Mouse (Mus musculus) mouse embryonic stem cell (cell line): ENCODE measurements at regions not wholly inside any gene's neighbourhood (a gene's known extent, or its start where the extent isn't known, plus 50 kb on each side); places are given as distances from the start of the nearest gene placed in this dataset.

Experiments
- in situ Hi-C, 2 experiments: fragments of 300-500 bp; cut with MboI; formaldehyde crosslinking; loops; 1 replicate in 1 of 2; 3 replicates in 1 of 2; pipeline ENCODE4 v1.14.3; 2019 to 2020; ENCODE audit warnings: low sequenced_read_pairs in 2 of 2, low pct_unique_long_range_greater_than_20kb in 1 of 2, mixed read lengths in 1 of 2; ENCODE audit not compliant: unreplicated experiment in 1 of 2

DNA sequence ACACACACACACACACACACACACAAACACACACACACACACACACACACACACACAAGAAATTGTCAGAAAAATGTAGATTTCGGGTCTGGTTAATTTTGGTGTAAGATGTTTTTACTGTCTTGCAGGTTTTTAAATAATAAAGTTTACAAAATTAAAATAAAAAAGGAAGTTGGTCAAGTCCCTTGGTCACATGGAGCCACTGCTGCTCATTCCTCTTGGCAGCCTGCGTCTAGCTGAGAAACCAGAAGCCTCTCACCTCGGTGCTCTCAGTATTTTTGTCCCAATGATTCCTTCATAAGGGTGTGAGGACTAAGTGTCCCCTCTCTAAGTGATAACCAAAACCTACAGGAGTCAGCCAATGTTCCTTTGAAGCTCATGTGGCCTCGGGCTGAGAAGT, 76.8 kb upstream of the Smg1 start:
- in situ Hi-C loops: no loop called here

DNA sequence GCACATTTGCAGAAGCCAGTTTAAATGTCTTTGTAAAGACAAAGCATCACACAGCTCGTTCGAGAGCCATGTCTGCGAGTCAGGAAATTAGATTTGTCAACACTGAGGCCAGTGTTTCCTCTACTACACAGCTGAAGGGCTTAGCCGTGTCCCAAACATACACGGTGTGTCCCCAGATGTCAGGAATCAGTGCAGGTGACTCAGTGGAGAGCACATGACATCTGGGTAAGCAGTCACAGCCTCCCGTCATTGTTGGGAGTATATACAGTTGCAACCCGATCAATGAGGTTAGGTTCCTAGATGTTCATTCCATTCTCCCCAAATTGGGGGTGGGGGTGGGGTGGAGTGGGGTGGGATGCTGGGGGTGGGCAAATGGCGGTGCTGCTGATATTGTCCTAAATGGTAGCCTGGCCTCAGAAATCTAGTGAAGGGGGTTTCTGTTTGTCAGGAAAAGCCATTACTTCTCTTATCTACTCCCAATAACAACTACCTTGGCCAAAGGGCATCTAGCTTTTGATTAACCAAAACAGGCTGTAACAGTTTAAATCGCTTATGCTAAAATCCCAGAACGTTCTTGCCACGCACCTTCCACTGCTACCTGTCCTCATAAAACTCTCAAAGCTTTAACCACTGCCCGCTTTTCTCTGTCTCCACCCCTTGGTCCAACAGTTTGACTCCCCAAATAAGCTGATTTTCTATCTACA, 75.1 kb upstream of the Smg1 start:
- in situ Hi-C loops: no loop called here

GRCm38 (mm10) chr7:118314886-118315285, 71.4 kb upstream of the Smg1 start:
- in situ Hi-C loops: loop anchor here in 1 of 2 experiments (5.0 kb wide), 1 partner anchor 92 kb away; no protein-coding TSS in a partner anchor

DNA sequence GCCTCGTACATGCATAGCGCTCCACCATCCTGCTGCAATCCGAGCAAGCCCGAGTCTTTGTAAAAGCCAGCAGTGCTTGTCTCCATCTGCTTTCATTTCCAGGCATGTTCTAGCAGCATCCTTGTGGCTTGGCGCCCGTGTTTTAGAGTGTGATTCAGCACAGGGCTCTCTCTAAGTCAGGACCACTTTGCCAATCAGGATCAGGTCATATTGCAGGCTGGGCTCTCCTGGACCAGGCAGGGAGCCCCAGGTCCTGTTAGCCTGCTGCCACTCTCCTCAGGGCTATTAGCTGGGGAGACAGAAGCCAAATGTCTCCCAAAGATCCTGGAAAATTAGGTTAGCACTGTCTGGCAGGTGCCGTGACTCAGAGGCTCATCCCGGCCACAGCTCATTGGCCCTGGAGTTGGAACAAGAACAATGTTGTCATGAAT, 70.8 kb upstream of the Smg1 start:
- in situ Hi-C loops: loop anchor here in 1 of 2 experiments (5.0 kb wide), 1 partner anchor 93 kb away; no protein-coding TSS in a partner anchor

- in situ Hi-C loops: loop anchor here in 1 of 2 experiments (5.0 kb wide), 1 partner anchor 93 kb away; no protein-coding TSS in a partner anchor
Observed at GRCm38 (mm10) chr7:118313818-118314217, 70.3 kb upstream of the Smg1 start.

GRCm38 (mm10) chr7:118309733-118310132, 66.3 kb upstream of the Smg1 start:
- in situ Hi-C loops: loop anchor here (5.0 to 10.0 kb wide), 2 partner anchors 95 to 98 kb away; no protein-coding TSS in a partner anchor

DNA sequence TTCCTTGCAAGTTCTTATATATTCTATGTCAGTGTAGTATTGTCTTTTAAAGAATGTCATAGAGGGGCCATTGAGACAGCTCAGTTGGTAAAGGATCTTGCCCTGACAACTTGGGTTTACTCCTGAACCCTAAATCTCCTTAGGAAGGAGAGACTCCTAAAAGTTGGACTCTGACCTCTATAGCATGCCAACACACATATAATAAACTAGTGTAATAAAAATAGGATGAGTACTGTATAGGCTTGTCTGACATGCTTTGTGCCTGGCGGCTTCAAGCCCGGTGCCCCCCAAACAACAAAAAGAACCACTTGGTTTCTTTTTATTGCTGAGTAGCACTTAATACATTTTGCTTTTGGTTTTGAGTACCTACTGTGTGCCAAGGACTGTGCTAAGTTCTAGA, 65.4 kb upstream of the Smg1 start:
- in situ Hi-C loops: loop anchor here in 1 of 2 experiments (10.0 kb wide), 1 partner anchor 96 kb away; no protein-coding TSS in a partner anchor

DNA sequence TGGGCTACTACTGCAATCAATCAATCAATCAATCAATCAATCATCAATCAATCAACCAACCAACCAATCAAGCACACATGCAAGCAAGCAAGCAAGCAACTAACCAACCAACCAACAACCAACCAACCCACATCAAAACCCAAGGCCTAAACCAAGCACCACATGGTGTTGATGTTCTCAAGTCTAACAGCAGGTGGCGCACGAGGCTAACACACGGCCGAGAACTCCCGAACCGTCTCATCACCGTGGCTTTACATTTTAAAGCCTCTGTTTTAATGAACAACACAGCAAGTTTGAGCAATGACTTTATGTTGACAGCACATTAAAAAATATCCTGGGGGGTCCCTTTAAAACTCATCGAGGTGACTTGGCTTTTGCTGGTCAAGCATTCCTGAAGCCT, 61.3 kb upstream of the Smg1 start:
- in situ Hi-C loops: loop anchor here in 1 of 2 experiments (10.0 kb wide), 1 partner anchor 100 kb away; no protein-coding TSS in a partner anchor

GRCm38 (mm10) chr7:118304338-118304737, 60.9 kb upstream of the Smg1 start:
- in situ Hi-C loops: loop anchor here in 1 of 2 experiments (10.0 kb wide), 1 partner anchor 100 kb away; no protein-coding TSS in a partner anchor

DNA sequence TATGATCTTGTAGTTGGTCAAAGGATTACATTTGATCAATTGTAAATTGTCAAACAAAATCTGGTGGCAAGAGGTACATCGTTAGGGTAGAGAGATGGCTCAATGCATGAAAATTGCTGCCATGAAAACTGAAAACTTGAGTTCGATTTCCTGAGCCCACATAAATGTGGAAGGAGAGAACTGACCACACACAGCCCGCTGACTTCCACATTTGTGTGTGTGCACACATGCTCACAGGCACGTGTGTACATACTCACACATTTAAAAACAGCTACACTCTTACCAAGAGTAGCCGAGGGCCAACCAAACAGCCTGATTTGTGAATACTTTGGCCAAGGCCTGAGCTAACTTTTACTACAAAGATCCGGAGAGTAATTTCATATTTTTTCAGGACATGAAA, 60.5 kb upstream of the Smg1 start:
- in situ Hi-C loops: loop anchor here in 1 of 2 experiments (10.0 kb wide), 1 partner anchor 101 kb away; no protein-coding TSS in a partner anchor

DNA sequence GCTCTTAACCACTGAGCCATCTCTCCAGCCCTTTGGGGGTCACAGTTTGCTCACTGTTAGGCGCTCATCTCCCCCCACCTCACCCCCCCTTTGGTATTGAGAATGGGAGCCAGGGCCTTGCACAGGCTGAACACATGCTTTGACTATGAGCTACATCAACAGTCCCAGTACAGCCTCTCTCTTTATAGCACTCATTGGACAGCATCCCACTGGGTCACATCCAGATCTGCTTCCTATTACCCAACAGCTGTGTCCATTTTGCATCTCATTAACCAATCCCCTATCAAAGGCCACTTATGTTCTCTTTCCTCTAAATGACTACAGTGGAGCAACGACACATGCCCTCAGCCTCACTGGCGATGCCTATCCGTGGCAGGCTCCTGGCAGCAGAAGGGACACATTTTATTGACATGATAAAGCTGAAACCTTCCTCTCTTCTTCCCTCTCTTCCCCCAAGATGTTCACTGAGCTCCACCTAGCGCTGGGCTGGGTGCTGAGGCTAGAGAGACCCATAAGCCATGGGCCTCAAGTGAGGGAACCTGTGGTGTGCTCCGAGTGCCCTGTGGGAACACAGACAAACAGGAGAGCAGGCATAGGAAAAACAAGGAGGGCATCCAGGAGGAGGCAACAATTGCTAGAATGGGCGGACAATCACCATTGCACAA, 57.3 kb upstream of the Smg1 start:
- in situ Hi-C loops: loop anchor here in 1 of 2 experiments (10.0 kb wide), 1 partner anchor 104 kb away; no protein-coding TSS in a partner anchor

DNA sequence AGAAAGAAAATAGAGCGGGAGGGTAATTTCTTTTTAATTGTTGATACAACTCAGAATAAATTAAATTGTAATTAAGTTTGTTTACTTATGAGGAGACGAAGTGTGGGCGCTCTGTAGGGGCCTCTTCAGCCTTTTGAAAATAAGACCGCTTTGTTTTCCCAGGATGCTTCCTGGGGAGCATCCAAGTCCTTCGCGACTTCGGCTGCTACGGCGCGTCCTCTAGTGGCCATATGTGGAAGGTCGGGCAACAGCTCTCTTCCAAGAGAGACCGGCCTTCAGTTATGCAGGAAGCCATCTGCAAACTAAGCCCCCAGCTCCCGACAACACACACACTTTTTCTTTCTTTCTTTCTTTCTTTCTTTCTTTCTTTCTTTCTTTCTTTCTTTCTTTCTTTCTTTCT, 54.1 kb upstream of the Smg1 start:
- in situ Hi-C loops: no loop called here

DNA sequence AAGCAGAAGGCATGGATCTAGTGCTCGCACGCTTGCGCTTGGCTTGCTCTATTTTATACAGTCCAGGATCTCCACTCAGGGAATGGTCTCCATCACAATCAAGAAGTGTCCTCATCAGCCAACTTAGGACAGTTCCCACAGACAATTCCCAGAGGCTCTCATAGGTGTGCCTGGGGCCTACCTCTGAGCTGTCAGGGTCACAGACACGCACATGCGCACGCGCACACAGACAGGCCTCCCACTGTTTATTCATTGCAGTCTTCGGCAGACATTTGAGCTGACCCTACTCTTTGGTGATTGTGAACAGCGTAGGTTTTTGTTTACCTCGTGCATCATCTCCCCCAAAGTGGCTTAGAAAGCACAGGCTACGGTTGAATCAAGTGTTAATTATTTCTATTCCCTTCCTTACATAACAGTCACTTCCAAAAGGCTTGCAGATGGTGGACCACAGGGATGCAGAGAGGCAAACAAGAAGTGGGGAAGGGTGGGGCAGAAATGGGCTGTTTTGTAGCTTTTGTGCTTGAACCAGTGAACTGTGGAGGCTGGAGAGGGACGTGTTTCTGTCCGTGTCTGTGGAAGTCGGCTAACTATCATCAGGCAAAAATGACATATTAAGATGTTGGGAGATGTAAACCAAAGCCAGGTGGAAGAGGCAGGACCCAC, 53.5 kb upstream of the Smg1 start:
- in situ Hi-C loops: no loop called here

GRCm38 (mm10) chr7:118295855-118296254, 52.4 kb upstream of the Smg1 start:
- in situ Hi-C loops: no loop called here

DNA sequence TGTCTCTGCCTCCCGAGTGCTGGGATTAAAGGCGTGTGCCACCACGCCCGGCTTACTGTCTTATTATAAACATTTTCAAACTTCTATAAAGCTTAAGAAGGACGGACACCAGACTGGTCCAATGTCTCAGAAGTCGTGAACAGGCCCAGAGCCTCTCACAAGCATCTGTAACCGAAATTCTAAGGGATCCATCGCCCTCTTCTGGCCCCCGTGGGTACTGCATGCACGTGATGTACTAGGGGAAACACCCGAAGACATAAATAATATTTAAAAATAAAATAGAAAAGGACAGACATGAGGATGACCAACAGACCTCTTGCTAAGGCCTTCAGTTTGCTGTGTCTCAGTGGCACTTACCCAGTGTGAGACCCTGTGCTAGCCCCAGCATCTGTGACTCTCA, 51.8 kb upstream of the Smg1 start:
- in situ Hi-C loops: no loop called here

DNA sequence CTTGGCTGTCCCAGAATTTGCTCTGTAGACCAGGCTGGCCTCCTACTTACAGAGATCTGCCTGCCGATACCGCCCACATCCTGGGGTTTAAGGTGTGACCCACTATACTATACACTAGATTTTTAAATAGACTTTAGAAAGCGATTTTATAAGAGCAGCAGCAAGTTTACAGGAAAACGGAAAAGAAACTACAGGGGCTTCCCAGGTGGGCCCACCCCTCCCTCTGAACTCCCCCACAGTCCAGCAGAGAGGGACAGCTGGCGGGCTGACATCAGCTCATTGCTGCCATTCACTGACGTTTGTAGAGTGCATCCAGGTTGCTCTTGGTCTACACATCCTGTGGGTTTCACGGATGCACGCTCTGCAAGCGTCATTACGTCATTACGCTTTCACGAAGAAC, 51.2 kb upstream of the Smg1 start:
- in situ Hi-C loops: no loop called here
